Mouse (Mus musculus): ENCODE measurements around the gene Hmcn2. TPM values are rescaled to one million over a fixed set of nuclear protein-coding genes. Genes with fewer than 3 reads are reported as not detected.

Gene Hmcn2
- total and polyA plus RNA-seq, 3 experiments, result 1.0 to 5.7 (median 2.1) TPM

DNA sequence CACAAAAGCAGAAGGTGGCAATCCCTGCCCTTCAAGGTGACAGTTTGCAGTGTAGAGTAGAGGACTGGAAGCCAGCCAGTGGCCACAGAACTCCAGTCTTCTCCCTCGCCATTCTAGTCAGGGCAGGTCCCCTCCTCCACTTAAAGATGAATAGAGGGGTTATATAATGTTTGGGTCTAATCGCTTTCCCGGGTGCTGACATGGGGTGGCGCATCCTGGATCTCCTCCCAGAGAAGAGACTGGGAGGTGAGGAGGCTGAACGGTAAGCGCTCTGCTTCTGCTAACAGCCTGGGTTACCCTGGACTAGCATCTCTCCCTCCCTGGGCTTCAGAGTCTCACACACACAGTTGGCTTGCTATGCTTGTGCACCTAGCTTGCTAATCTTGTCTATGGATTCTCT is 36.4 kb upstream of the Hmcn2 start:
- no peaks in the 10 kb centered on the region for H3K36me3 ChIP-seq (replicated peaks in 1 of 2; ENCODE audit: control insufficient read depth in 1 of 2, insufficient read depth in 1 of 2, low read length in 1 of 2)
- H3K9ac ChIP-seq (ENCODE audit: insufficient read depth, low read depth), result no peak overlapping the region
- H3K27me3 ChIP-seq (replicated peaks), result peaks cover 88% of the 10 kb centered on the region
- in situ Hi-C loops (cut with MboI; ENCODE audit: low pct_ligation_motif_present, low pct_unique_long_range_greater_than_20kb, low sequenced_read_pairs) (loop anchor here (5.0 to 25.0 kb wide), 2 partner anchors 91 to 266 kb away; no protein-coding TSS in a partner anchor), dilution Hi-C loops (cut with MboI; ENCODE audit: extremely low pct_ligation_motif_present, extremely low pct_unique_long_range_greater_than_20kb, low sequenced_read_pairs) (no loop called here)
- H3K79me2 ChIP-seq (replicated peaks; ENCODE audit: control insufficient read depth, extremely low read depth, insufficient read depth, poor library complexity, severe bottlenecking), result no peaks in the 10 kb centered on the region
- TF ChIP-seq SMC3 (IDR thresholded peaks at IDR 0.05; ENCODE audit: low read depth, low read length), result no peak
- TF ChIP-seq SIN3A (IDR thresholded peaks at IDR 0.05; ENCODE audit: low read length), result no peak
- TF ChIP-seq MXI1 (IDR thresholded peaks at IDR 0.05; ENCODE audit: low read depth, low read length), result no peak
- no peak for TF ChIP-seq MAX (IDR thresholded peaks at IDR 0.05; ENCODE audit: low read length)
- TF ChIP-seq BHLHE40 (IDR thresholded peaks at IDR 0.05; ENCODE audit: low read depth, low read length), result no peak
- TF ChIP-seq HCFC1 (IDR thresholded peaks at IDR 0.05; ENCODE audit: low read depth, low read length), result no peak
- TF ChIP-seq PAX5 (IDR thresholded peaks at IDR 0.05; ENCODE audit: low read length), result no peak
- H3K4me3 ChIP-seq (replicated peaks in 1 of 3; ENCODE audit: low read depth in 2 of 3, low read length in 2 of 3, poor library complexity in 1 of 3), result no peak overlapping the region
- no peaks in the 10 kb centered on the region for H3K4me1 ChIP-seq (ENCODE audit: control insufficient read depth in 1 of 2, insufficient read depth in 2 of 2)
- no peak for DNase-seq (ENCODE audit: extremely low read depth)
- no peak overlapping the region for H3K4me2 ChIP-seq (ENCODE audit: insufficient read depth, low read depth, poor library complexity, severe bottlenecking)
- H3K27ac ChIP-seq (ENCODE audit: insufficient read depth, low read depth), result no peak overlapping the region
- H3K9me3 ChIP-seq (replicated peaks; ENCODE audit: low read length), result no peaks in the 10 kb centered on the region

DNA sequence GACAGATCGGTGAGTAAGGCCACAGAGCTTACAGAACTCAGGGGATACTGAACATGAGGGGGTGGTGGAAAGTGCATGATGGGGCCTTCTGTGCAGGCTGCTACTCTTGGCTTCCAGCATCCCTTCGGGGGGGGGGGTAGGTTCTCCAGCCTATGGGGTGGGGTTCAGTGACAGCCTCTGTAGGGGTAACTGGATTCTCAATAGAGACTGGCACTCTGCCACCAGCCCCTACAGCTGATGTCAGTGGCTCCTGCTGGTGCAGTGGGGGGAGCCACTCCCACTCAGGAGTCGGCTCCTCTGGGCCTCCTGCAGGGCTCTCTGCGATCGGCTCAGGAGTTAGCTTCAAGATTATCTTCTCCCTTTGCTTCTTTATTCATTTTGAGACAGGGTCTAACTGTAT is 35.7 kb upstream of the Hmcn2 start:
- dilution Hi-C loops (cut with MboI; ENCODE audit: extremely low pct_ligation_motif_present, extremely low pct_unique_long_range_greater_than_20kb, low sequenced_read_pairs) (no loop called here), in situ Hi-C loops (cut with MboI; ENCODE audit: low pct_ligation_motif_present, low pct_unique_long_range_greater_than_20kb, low sequenced_read_pairs) (loop anchor here (5.0 to 25.0 kb wide), 2 partner anchors 91 to 266 kb away; no protein-coding TSS in a partner anchor)

DNA sequence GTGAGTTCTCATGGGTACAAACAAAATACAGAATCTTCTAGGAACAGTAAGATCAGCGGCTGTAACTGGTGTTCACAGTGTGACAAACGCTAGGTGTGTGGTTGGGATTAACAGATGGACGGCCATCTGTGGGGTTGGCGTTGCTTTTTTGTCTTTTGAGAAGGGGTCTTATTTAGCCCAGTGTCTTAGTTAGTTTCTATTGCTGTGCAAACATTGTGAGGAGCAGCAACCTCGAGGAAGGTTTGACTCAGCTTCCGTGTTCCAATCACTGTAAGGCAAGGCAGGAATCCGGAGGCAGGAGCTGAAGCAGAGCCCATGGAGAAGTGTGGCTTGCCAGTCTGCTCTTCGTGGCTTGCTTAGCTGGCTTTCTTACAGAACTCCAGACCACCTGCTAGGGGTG is 33.1 kb upstream of the Hmcn2 start:
- Histone ChIP-seq H3K9ac (ENCODE audit: insufficient read depth, low read depth) (no peak overlapping the region), H3K79me2 (replicated peaks; ENCODE audit: control insufficient read depth, extremely low read depth, insufficient read depth, poor library complexity, severe bottlenecking) (no peaks in the 10 kb centered on the region), H3K4me1 (ENCODE audit: control insufficient read depth in 1 of 2, insufficient read depth in 2 of 2) (peaks cover 0 to 8% of the 10 kb centered on the region in 2 experiments; a peak in 1 of 4 replicates), H3K4me3 (replicated peaks in 1 of 3; ENCODE audit: low read depth in 2 of 3, low read length in 2 of 3, poor library complexity in 1 of 3) (no peak overlapping the region), H3K9me3 (replicated peaks; ENCODE audit: low read length) (no peaks in the 10 kb centered on the region), H3K36me3 (replicated peaks in 1 of 2; ENCODE audit: control insufficient read depth in 1 of 2, insufficient read depth in 1 of 2, low read length in 1 of 2) (no peaks in the 10 kb centered on the region), H3K4me2 (ENCODE audit: insufficient read depth, low read depth, poor library complexity, severe bottlenecking) (no peak overlapping the region), H3K27me3 (replicated peaks) (peaks cover 92% of the 10 kb centered on the region), H3K27ac (ENCODE audit: insufficient read depth, low read depth) (no peak overlapping the region)
- TF ChIP-seq ELF1 (IDR thresholded peaks at IDR 0.05; ENCODE audit: low read depth, low read length), result no peak
- TF ChIP-seq KAT2A (IDR thresholded peaks at IDR 0.05; ENCODE audit: insufficient replicate concordance, low read length), result no peak
- no peak for TF ChIP-seq UBTF (IDR thresholded peaks at IDR 0.05; ENCODE audit: low read depth, low read length)
- no peak for TF ChIP-seq PAX5 (IDR thresholded peaks at IDR 0.05; ENCODE audit: low read length)
- no peak for DNase-seq (ENCODE audit: extremely low read depth)
- in situ Hi-C loops (cut with MboI; ENCODE audit: low pct_ligation_motif_present, low pct_unique_long_range_greater_than_20kb, low sequenced_read_pairs), result loop anchor here (25.0 kb wide), 1 partner anchor 269 kb away; no protein-coding TSS in a partner anchor
- dilution Hi-C loops (cut with MboI; ENCODE audit: extremely low pct_ligation_motif_present, extremely low pct_unique_long_range_greater_than_20kb, low sequenced_read_pairs), result no loop called here

More for the DNA sequence above, 35.7 kb upstream of the Hmcn2 start:
- no peaks in the 10 kb centered on the region for H3K9me3 ChIP-seq (replicated peaks; ENCODE audit: low read length)
- H3K4me2 ChIP-seq (ENCODE audit: insufficient read depth, low read depth, poor library complexity, severe bottlenecking), result no peak overlapping the region
- no peak overlapping the region for H3K4me3 ChIP-seq (replicated peaks in 1 of 3; ENCODE audit: low read depth in 2 of 3, low read length in 2 of 3, poor library complexity in 1 of 3)
- no peak overlapping the region for H3K27ac ChIP-seq (ENCODE audit: insufficient read depth, low read depth)
- no peaks in the 10 kb centered on the region for H3K36me3 ChIP-seq (replicated peaks in 1 of 2; ENCODE audit: control insufficient read depth in 1 of 2, insufficient read depth in 1 of 2, low read length in 1 of 2)
- H3K27me3 ChIP-seq (replicated peaks), result peaks cover 88% of the 10 kb centered on the region
- no peak overlapping the region for H3K9ac ChIP-seq (ENCODE audit: insufficient read depth, low read depth)
- no peaks in the 10 kb centered on the region for H3K79me2 ChIP-seq (replicated peaks; ENCODE audit: control insufficient read depth, extremely low read depth, insufficient read depth, poor library complexity, severe bottlenecking)
- H3K4me1 ChIP-seq (ENCODE audit: control insufficient read depth in 1 of 2, insufficient read depth in 2 of 2), result no peaks in the 10 kb centered on the region
- no peak for DNase-seq (ENCODE audit: extremely low read depth)
- TF ChIP-seq ZMIZ1 (IDR thresholded peaks at IDR 0.05; ENCODE audit: low read depth, low read length) (no peak), ZNF384 (IDR thresholded peaks at IDR 0.05; ENCODE audit: low read depth, low read length) (no peak), USF2 (conservative IDR thresholded peaks at IDR 0.05; ENCODE audit: low read depth, low read length) (no peak), E2F4 (IDR thresholded peaks at IDR 0.05; ENCODE audit: insufficient replicate concordance, low read depth, low read length) (no peak), CHD1 (IDR thresholded peaks at IDR 0.05; ENCODE audit: low read depth, low read length) (no peak), RCOR1 (conservative IDR thresholded peaks at IDR 0.05; ENCODE audit: low read depth, low read length) (no peak), ZC3H11A (IDR thresholded peaks at IDR 0.05; ENCODE audit: low read depth, low read length) (no peak), SIN3A (IDR thresholded peaks at IDR 0.05; ENCODE audit: low read length) (no peak), EP300 (IDR thresholded peaks at IDR 0.05; ENCODE audit: low read length) (no peak), ETS1 (conservative IDR thresholded peaks at IDR 0.05; ENCODE audit: low read depth, low read length) (no peak), MAZ (IDR thresholded peaks at IDR 0.05; ENCODE audit: low read depth, low read length) (no peak), MAFK (IDR thresholded peaks at IDR 0.05; ENCODE audit: insufficient replicate concordance, low read length) (no peak)
